Mouse (Mus musculus) stomach, embryonic 15.5 days (tissue): Measurements from ENCODE around the gene Pfdn2. TPM values are rescaled to one million over a fixed set of nuclear protein-coding genes. Genes with fewer than 3 reads are reported as not detected.
"Not testable (repeated sequence)": the region's sequence is repeated elsewhere in the genome, so short reads cannot be mapped to it uniquely, and the experiment has no call there.

Experiments used
- ATAC-seq: fragments of 200-750 bp; cut with Nextera tagmentation; 2 replicates; pipeline ENCODE4 v1.8.0; 2017; ENCODE audit warnings: low read depth, moderate number of reproducible peaks, moderate TSS enrichment; ENCODE audit not compliant: insufficient read depth, low FRiP score
- H3K27ac ChIP-seq: fragments of 300-500 bp; sonication (generic); 2 replicates; pipeline ENCODE4 v1.5.1; 2015; ENCODE audit warnings: mild to moderate bottlenecking, inconsistent platforms
- H3K27me3 ChIP-seq: fragments of 300-500 bp; sonication (generic); replicated peaks from 2 replicates; pipeline ENCODE4 v1.6.1; 2015; ENCODE audit warnings: inconsistent platforms
- H3K36me3 ChIP-seq: fragments of 300-500 bp; sonication (generic); 2 replicates; pipeline ENCODE4 v1.6.1; 2015; ENCODE audit warnings: inconsistent platforms
- H3K4me1 ChIP-seq: fragments of 300-500 bp; sonication (generic); 2 replicates; pipeline ENCODE4 v1.6.1; 2015; ENCODE audit warnings: inconsistent platforms
- H3K4me2 ChIP-seq: fragments of 300-500 bp; sonication (generic); 2 replicates; pipeline ENCODE4 v1.6.1; 2015; ENCODE audit warnings: mild to moderate bottlenecking, inconsistent platforms
- H3K4me3 ChIP-seq: fragments of 300-500 bp; sonication (generic); replicated peaks from 2 replicates; pipeline ENCODE4 v1.5.1; 2015; ENCODE audit warnings: inconsistent platforms
- H3K9ac ChIP-seq: fragments of 300-500 bp; sonication (generic); 2 replicates; pipeline ENCODE4 v1.6.1; 2015; ENCODE audit warnings: inconsistent platforms
- H3K9me3 ChIP-seq: fragments of 300-500 bp; sonication (generic); 2 replicates; pipeline ENCODE4 v1.6.1; 2016; ENCODE audit warnings: inconsistent platforms
- WGBS: fragments of 180-500 bp; shearing (Covaris S2); methylation state at CpG from one replicate; pipeline ENCODE4 v1.1.7; 2015; 5-methylcytosine and 5-hydroxymethylcytosine counted together
- polyA plus RNA-seq: library from polyadenylated mRNA; unstranded; fragments of >200 nt; fragmentation: Nextera tagmentation; extraction: Ambion mirVana; gene quantifications from 2 replicates; pipeline ENCODE4 v1.2.1, GENCODE M21; 2015

The Pfdn2 gene
- polyA plus RNA-seq = 97.2 and 99.5 TPM in 2 replicates

- Histone ChIP-seq H3K4me2 (peak within 1 kb of the TSS; percentile 76), H3K4me3 (peak within 1 kb of the TSS; percentile 94), H3K27ac (peak within 1 kb of the TSS; percentile 72), H3K9me3 (no peaks in the 10 kb centered on the region), H3K4me1 (peaks cover 13% of the 10 kb centered on the region; the same call in 1 of the 2 replicates), H3K36me3 (peaks cover 20% of the 10 kb centered on the region), H3K9ac (peak within 1 kb of the TSS; percentile 74), H3K27me3 (no peaks in the 10 kb centered on the region)
- under 1% methylated on average over 53 of the region's 53 CpGs for WGBS
- peak; percentile 90 for ATAC-seq
These were observed at the start of gene Pfdn2, which contains the start of gene Nit1 for GRCm38 (mm10) chr1:171345225-171346094. Pfdn2 (plus strand) TSS chr1:171345670. Nit1 (minus strand) TSS chr1:171345646.

DNA sequence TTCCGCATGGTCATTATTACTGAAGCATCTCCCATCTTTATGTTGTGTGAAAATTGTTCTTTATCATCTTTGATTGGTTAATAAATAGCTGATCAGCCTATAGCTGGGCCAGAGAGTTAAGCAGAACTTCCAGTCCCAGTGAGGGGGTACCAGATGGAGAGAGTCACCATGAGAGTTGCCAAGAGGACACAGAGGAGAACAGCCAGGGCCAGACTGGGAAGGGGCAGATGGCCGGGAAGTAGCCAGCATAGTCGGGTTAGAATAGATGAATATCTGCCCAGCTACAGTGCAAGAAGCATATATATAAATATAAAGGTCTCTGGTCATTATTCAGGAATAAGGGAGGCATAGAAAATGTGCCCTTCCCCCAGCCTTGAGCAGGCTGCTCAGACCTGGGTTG lies 47.2 kb upstream of the Pfdn2 start:
- no peak overlapping the region for H3K9ac ChIP-seq
- H3K36me3 ChIP-seq = no peaks in the 10 kb centered on the region
- no peaks in the 10 kb centered on the region for H3K27me3 ChIP-seq
- ATAC-seq = no peak
- H3K4me1 ChIP-seq = peaks cover 7% of the 10 kb centered on the region
- no peaks in the 10 kb centered on the region for H3K9me3 ChIP-seq
- WGBS = 60% methylated on average over 3 of the region's 3 CpGs
- H3K4me3 ChIP-seq = no peak overlapping the region
- no peak overlapping the region for H3K27ac ChIP-seq
- H3K4me2 ChIP-seq = no peak overlapping the region

DNA sequence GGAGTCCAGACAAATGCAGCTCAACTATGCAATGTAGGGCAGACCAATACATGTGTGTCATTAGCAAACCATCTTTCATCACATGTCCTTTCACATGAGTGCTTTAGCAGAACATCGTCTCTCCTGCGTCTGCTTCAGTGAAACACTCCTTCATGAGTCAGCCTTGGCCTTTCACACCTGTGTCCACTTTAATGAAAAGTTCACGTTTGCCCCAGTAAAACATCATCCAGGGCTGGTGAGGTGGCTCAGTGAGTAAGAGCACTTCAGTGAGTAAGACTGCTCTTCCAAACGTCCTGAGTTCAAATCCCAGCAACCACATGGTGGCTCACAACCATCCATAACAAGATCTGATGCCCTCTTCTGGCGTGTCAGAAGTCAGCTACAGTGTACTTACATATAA lies 39.3 kb upstream of the Pfdn2 start:
- WGBS = 61% methylated on average over 5 of the region's 5 CpGs
- H3K27ac ChIP-seq, H3K9ac ChIP-seq, H3K4me1 ChIP-seq, H3K4me2 ChIP-seq, H3K9me3 ChIP-seq, ATAC-seq, H3K4me3 ChIP-seq, H3K36me3 ChIP-seq, H3K27me3 ChIP-seq: not testable (repeated sequence)

GRCm38 (mm10) chr1:171309321-171309720 lies 36.1 kb upstream of the Pfdn2 start:
- no peaks in the 10 kb centered on the region for H3K9me3 ChIP-seq
- no peak overlapping the region for H3K4me2 ChIP-seq
- no peaks in the 10 kb centered on the region for H3K27me3 ChIP-seq
- no peaks in the 10 kb centered on the region for H3K36me3 ChIP-seq
- H3K4me3 ChIP-seq = no peak overlapping the region
- H3K4me1 ChIP-seq = no peaks in the 10 kb centered on the region
- no peak overlapping the region for H3K27ac ChIP-seq
- no peak for ATAC-seq
- H3K9ac ChIP-seq = no peak overlapping the region
- 68% methylated on average over 2 of the region's 2 CpGs for WGBS

DNA sequence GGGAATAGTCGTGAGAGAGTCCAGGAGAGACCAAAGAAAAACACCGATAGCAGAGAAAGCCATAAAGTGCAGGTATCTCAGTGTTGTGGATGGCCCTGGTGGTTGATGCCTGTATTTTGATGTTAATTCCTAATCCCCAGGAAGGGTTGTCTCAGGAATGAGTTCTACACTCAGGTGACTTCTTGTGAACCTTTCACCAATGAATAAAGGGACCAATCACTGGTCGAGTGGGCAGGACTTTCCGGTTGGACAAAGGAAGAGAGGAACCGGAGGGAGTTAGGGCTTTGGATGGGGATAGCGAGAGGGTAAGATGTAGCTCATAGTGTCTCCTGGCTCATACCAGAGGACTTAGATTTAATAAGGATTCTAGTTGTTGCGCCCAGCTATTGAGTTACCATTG lies 25.7 kb upstream of the Pfdn2 start:
- H3K36me3 ChIP-seq = no peaks in the 10 kb centered on the region
- WGBS = 24% methylated on average over 7 of the region's 7 CpGs
- H3K27me3 ChIP-seq = no peaks in the 10 kb centered on the region
- H3K4me3 ChIP-seq = peak overlapping the region; percentile 5; the same call in 1 of the 2 replicates
- ATAC-seq = no peak
- H3K9me3 ChIP-seq = no peaks in the 10 kb centered on the region
- H3K4me2 ChIP-seq = peak overlapping the region; percentile 19; the same call in 1 of the 2 replicates
- H3K9ac ChIP-seq = no peak overlapping the region
- no peaks in the 10 kb centered on the region for H3K4me1 ChIP-seq
- H3K27ac ChIP-seq = no peak overlapping the region

DNA sequence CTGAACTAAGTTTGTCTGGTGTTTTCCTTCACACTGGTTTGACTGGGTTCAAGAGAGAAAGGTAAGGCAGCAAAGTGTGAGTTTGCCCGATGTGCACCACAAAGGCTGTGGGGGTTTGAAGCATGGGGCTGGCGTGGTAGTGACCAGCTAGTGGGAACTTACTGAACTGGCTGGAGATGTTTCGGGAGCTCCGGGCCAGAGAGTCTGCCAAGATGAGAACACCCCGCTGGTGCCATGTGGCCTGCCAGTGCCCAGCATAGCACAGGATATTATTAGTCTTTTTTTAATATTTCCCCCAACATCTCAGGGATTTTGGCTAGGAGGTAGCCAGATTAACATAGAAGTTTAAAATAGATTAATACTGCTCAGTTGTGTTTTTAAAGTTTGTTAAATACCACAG lies 25.3 kb upstream of the Pfdn2 start:
- ATAC-seq = no peak
- 36% methylated on average over 5 of the region's 5 CpGs for WGBS
- H3K9me3 ChIP-seq = no peaks in the 10 kb centered on the region
- no peaks in the 10 kb centered on the region for H3K27me3 ChIP-seq
- H3K4me3 ChIP-seq = peak overlapping the region; percentile 5; the same call in 1 of the 2 replicates
- no peak overlapping the region for H3K27ac ChIP-seq
- peak overlapping the region; percentile 19; the same call in 1 of the 2 replicates for H3K4me2 ChIP-seq
- H3K36me3 ChIP-seq = no peaks in the 10 kb centered on the region
- H3K4me1 ChIP-seq = no peaks in the 10 kb centered on the region
- no peak overlapping the region for H3K9ac ChIP-seq

DNA sequence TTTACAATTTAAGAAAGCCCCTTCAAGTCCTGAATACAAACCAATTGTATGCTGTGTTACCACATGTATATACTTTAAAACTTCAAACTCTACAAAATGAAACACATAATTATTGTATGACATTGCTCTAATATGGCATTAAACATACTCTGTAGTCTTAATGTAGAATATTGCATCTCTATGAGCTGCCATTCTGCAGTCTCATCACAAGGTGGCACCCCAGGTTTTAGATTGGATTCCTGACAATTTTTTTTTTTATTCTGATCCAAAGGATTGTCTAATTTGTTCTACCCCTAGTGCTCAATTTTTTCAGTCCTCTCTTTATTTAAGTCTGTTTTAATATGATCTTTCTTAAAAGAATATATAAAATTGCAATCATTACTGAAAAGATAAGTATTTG lies 24.1 kb upstream of the Pfdn2 start:
- no peaks in the 10 kb centered on the region for H3K27me3 ChIP-seq
- H3K4me3 ChIP-seq = no peak overlapping the region
- no peaks in the 10 kb centered on the region for H3K9me3 ChIP-seq
- no peak overlapping the region for H3K9ac ChIP-seq
- no peak overlapping the region for H3K4me2 ChIP-seq
- no peak overlapping the region for H3K27ac ChIP-seq
- no peaks in the 10 kb centered on the region for H3K4me1 ChIP-seq
- H3K36me3 ChIP-seq = no peaks in the 10 kb centered on the region
- ATAC-seq = no peak

DNA sequence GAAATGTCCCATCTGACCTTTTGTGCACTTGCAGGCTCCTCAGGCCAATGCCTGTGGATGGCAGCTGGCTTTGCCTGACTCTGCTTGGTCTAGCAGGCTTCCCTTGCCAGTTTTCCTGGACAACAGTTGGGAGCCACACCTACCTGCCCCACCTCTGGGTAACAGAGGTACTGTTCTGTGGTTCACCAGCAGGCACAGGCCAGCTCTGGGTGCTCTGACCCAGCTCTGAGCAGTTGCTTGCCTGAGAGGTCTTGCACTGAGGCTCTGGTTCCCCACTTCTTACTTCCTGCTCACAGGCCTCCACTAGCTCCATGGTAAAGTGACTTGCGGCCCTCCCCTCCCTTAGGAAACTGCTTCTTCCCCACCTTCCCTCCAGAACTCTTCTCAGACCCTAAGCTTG lies 23.5 kb upstream of the Pfdn2 start:
- 74% methylated on average over 1 of the region's 1 CpGs for WGBS
- Histone ChIP-seq H3K36me3 (no peaks in the 10 kb centered on the region), H3K27ac (no peak overlapping the region), H3K9ac (no peak overlapping the region), H3K9me3 (no peaks in the 10 kb centered on the region), H3K4me3 (no peak overlapping the region), H3K27me3 (no peaks in the 10 kb centered on the region), H3K4me1 (no peaks in the 10 kb centered on the region), H3K4me2 (no peak overlapping the region)
- peak; percentile 75; the same call in 1 of the 2 replicates for ATAC-seq

DNA sequence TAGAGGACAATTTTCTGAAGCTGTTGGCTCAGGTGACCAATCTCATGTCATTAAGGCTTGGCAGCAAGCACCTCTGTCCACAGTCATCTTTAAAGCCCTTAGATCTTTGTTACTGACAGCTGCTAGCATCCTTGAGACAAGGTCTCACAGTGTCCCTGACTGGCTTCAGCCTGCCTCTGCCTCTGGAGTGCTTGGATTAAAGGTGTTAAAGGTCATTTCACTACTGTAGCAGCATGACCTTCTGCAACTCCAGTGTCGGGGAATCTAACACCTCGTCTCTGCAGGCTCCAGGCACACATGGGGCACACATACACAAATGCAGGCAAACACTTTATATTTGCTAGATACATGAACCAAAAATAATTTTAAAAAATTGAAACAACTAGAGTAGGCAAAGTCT lies 19.9 kb upstream of the Pfdn2 start:
- H3K4me3 ChIP-seq = no peak overlapping the region
- peaks cover 9% of the 10 kb centered on the region for H3K4me1 ChIP-seq
- no peak overlapping the region for H3K27ac ChIP-seq
- no peaks in the 10 kb centered on the region for H3K36me3 ChIP-seq
- no peaks in the 10 kb centered on the region for H3K9me3 ChIP-seq
- H3K9ac ChIP-seq = no peak overlapping the region
- no peak overlapping the region for H3K4me2 ChIP-seq
- 84% methylated on average over 2 of the region's 2 CpGs for WGBS
- H3K27me3 ChIP-seq = no peaks in the 10 kb centered on the region
- ATAC-seq = no peak

DNA sequence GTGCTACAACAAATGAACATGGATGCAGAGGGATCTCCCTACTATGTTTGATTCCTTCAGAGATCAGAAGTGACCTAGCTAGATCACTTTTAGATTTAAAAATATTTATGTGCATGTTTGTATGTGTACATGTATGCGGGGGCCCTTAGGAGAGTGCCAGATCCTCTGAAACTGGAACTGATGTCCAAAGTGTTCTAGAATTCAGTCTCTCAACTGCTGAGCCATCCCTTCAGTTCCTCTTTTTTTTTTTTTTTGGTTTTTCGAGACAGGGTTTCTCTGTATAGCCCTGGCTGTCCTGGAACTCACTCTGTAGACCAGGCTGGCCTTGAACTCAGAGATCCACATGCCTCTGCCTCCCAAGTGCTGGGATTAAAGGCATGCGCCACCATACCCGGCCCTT lies 18.9 kb upstream of the Pfdn2 start:
- H3K9me3 ChIP-seq, ATAC-seq, H3K4me3 ChIP-seq, H3K27me3 ChIP-seq, H3K9ac ChIP-seq, H3K27ac ChIP-seq, H3K36me3 ChIP-seq, H3K4me2 ChIP-seq: not testable (repeated sequence)
- H3K4me1 ChIP-seq = peaks cover 15% of the 10 kb centered on the region
- WGBS = 87% methylated on average over 4 of the region's 4 CpGs

- Histone ChIP-seq H3K4me3 (peak overlapping the region; percentile 86), H3K9ac (peak overlapping the region; percentile 88; the same call in 1 of the 2 replicates), H3K27me3 (no peaks in the 10 kb centered on the region), H3K9me3 (no peaks in the 10 kb centered on the region), H3K4me1 (peaks cover 15% of the 10 kb centered on the region), H3K36me3 (no peaks in the 10 kb centered on the region), H3K27ac (peak overlapping the region; percentile 99), H3K4me2 (peak overlapping the region; percentile 78)
- whole genome bisulfite sequencing = 19% methylated on average over 9 of the region's 9 CpGs
- no peak for ATAC-seq
These were observed 17.2 kb upstream of the Pfdn2 start for GRCm38 (mm10) chr1:171328244-171328643.

GRCm38 (mm10) chr1:171328839-171329432 lies 16.5 kb upstream of the Pfdn2 start, which contains the start of gene Dedd:
Dedd (plus strand) TSS chr1:171329145.
- H3K4me2 ChIP-seq = peak within 1 kb of the TSS; percentile 78
- under 1% methylated on average over 48 of the region's 48 CpGs for WGBS
- no peaks in the 10 kb centered on the region for H3K36me3 ChIP-seq
- H3K4me1 ChIP-seq = peaks cover 15% of the 10 kb centered on the region
- peak within 1 kb of the TSS; percentile 86 for H3K4me3 ChIP-seq
- H3K9ac ChIP-seq = peak within 1 kb of the TSS; percentile 88
- H3K27me3 ChIP-seq = no peaks in the 10 kb centered on the region
- H3K9me3 ChIP-seq = no peaks in the 10 kb centered on the region
- peak; percentile 92 for ATAC-seq
- H3K27ac ChIP-seq = peak within 1 kb of the TSS; percentile 99
